Mouse (Mus musculus): ENCODE data around the gene Ppip5k1. TPM values are rescaled to one million over a fixed set of nuclear protein-coding genes. Genes with fewer than 3 reads are reported as not detected.

The Ppip5k1 gene
- total RNA-seq, 2 experiments from 2014 or later, result 4.6 to 8.3 TPM

Other genes starting within 250 kb of the Ppip5k1 start
- gene Tgm7, start 245.6 kb downstream of the Ppip5k1 start, total RNA-seq (2015), result not detected in 2 replicates
- not detected in 2 replicates for gene Tgm7, start 245.6 kb downstream of the Ppip5k1 start, total RNA-seq (2017)
- gene Adal, start 215.0 kb downstream of the Ppip5k1 start, total RNA-seq (2015), result 12.2 and 12.4 TPM in 2 replicates
- 10.6 and 15.4 TPM in 2 replicates for gene Adal, start 215.0 kb downstream of the Ppip5k1 start, total RNA-seq (2017)
- 11.7 and 12.8 TPM in 2 replicates for gene Lcmt2, start 214.7 kb downstream of the Ppip5k1 start, total RNA-seq (2015)
- gene Lcmt2, start 214.7 kb downstream of the Ppip5k1 start, total RNA-seq (2017), result 8.4 and 9.7 TPM in 2 replicates
- 36.4 and 38.9 TPM in 2 replicates for gene Tubgcp4, start 184.7 kb downstream of the Ppip5k1 start, total RNA-seq (2015)
- gene Tubgcp4, start 184.7 kb downstream of the Ppip5k1 start, total RNA-seq (2017), result 28.8 and 39.3 TPM in 2 replicates
- gene Zscan29, start 184.3 kb downstream of the Ppip5k1 start, total RNA-seq (2015), result 18.8 and 21.2 TPM in 2 replicates
- gene Zscan29, start 184.3 kb downstream of the Ppip5k1 start, total RNA-seq (2017), result 18.7 and 25.4 TPM in 2 replicates
- gene Trp53bp1, start 84.0 kb downstream of the Ppip5k1 start, total RNA-seq (2015), result 17.9 and 21.5 TPM in 2 replicates
- 35.9 and 36.2 TPM in 2 replicates for gene Trp53bp1, start 84.0 kb downstream of the Ppip5k1 start, total RNA-seq (2017)
- gene Map1a, start 65.8 kb downstream of the Ppip5k1 start, total RNA-seq (2015), result 0.10 TPM in 1 of 2 replicates, not detected in the other
- not detected in 2 replicates for gene Map1a, start 65.8 kb downstream of the Ppip5k1 start, total RNA-seq (2017)
- not detected in 2 replicates for gene Ckmt1, start 2.3 kb upstream of the Ppip5k1 start, total RNA-seq (2015)
- gene Ckmt1, start 2.3 kb upstream of the Ppip5k1 start, total RNA-seq (2017), result not detected in 2 replicates
- not detected in 2 replicates for gene Strc, start 31.8 kb upstream of the Ppip5k1 start, total RNA-seq (2015)
- not detected in 2 replicates for gene Strc, start 31.8 kb upstream of the Ppip5k1 start, total RNA-seq (2017)
- gene Pdia3, start 58.4 kb upstream of the Ppip5k1 start, total RNA-seq (2015), result 499 and 555 TPM in 2 replicates
- 404 and 432 TPM in 2 replicates for gene Pdia3, start 58.4 kb upstream of the Ppip5k1 start, total RNA-seq (2017)
- gene Catsper2, start 58.4 kb upstream of the Ppip5k1 start, total RNA-seq (2015), result 1.2 and 2.1 TPM in 2 replicates
- gene Catsper2, start 58.4 kb upstream of the Ppip5k1 start, total RNA-seq (2017), result 0.62 and 1.8 TPM in 2 replicates
- gene Ell3, start 88.9 kb upstream of the Ppip5k1 start, total RNA-seq (2015), result 0.39 and 0.42 TPM in 2 replicates
- not detected in 2 replicates for gene Ell3, start 88.9 kb upstream of the Ppip5k1 start, total RNA-seq (2017)
- gene Serf2, start 93.8 kb upstream of the Ppip5k1 start, total RNA-seq (2015), result 273 and 317 TPM in 2 replicates
- 230 and 255 TPM in 2 replicates for gene Serf2, start 93.8 kb upstream of the Ppip5k1 start, total RNA-seq (2017)
- gene Hypk, start 97.9 kb upstream of the Ppip5k1 start, total RNA-seq (2015), result 102 and 117 TPM in 2 replicates
- gene Hypk, start 97.9 kb upstream of the Ppip5k1 start, total RNA-seq (2017), result 106 and 130 TPM in 2 replicates
- not detected in 2 replicates for gene Serinc4, start 101.4 kb upstream of the Ppip5k1 start, total RNA-seq (2015)
- 0.74 and 1.5 TPM in 2 replicates for gene Serinc4, start 101.4 kb upstream of the Ppip5k1 start, total RNA-seq (2017)
- 34.8 and 37.2 TPM in 2 replicates for gene Mfap1b, start 118.7 kb upstream of the Ppip5k1 start, total RNA-seq (2015)
- gene Mfap1b, start 118.7 kb upstream of the Ppip5k1 start, total RNA-seq (2017), result 39.6 and 51.1 TPM in 2 replicates
- gene Mfap1a, start 151.3 kb upstream of the Ppip5k1 start, total RNA-seq (2015), result 20.5 and 25.2 TPM in 2 replicates
- 33.5 and 39.0 TPM in 2 replicates for gene Mfap1a, start 151.3 kb upstream of the Ppip5k1 start, total RNA-seq (2017)
- gene Wdr76, start 151.3 kb upstream of the Ppip5k1 start, total RNA-seq (2015), result 38.0 and 40.1 TPM in 2 replicates
- 38.9 and 39.1 TPM in 2 replicates for gene Wdr76, start 151.3 kb upstream of the Ppip5k1 start, total RNA-seq (2017)

Data from megakaryocyte progenitor cell, adult 5-6 weeks (primary cell).